Mouse (Mus musculus) testis, postnatal 10 days (tissue): Measurements from ENCODE around the gene Igsf9.
A peak's percentile ranks its signal among the peaks of the same experiment; 100 is the strongest.

ENCODE experiments used
- DNase-seq: peaks from one replicate; pipeline ENCODE4 v3.0.0; 2021; ENCODE audit warnings: low spot score

The Igsf9 gene

GRCm38 (mm10) chr1:172481540-172482280 lies at the start of gene Igsf9:
Igsf9 (plus strand) TSS chr1:172481788.
- DNase-seq = peak; percentile 89

GRCm38 (mm10) chr1:172431836-172432586 lies 49.6 kb upstream of the Igsf9 start:
- DNase-seq = peak; percentile 47

GRCm38 (mm10) chr1:172432587-172432955 lies 49.0 kb upstream of the Igsf9 start:
- peak; percentile 29 for DNase-seq

- DNase-seq = peak; percentile 18
Observed at GRCm38 (mm10) chr1:172433012-172433850, 48.4 kb upstream of the Igsf9 start.

GRCm38 (mm10) chr1:172433851-172434165 lies 47.8 kb upstream of the Igsf9 start:
- peak; percentile 18 for DNase-seq

GRCm38 (mm10) chr1:172436785-172437184 lies 44.8 kb upstream of the Igsf9 start:
- peak; percentile 26 for DNase-seq

- DNase-seq = no peak
Observed at GRCm38 (mm10) chr1:172438621-172439020, 43.0 kb upstream of the Igsf9 start.

GRCm38 (mm10) chr1:172440521-172440920 lies 41.1 kb upstream of the Igsf9 start:
- DNase-seq = no peak

GRCm38 (mm10) chr1:172441935-172442445 lies 39.6 kb upstream of the Igsf9 start:
- peak; percentile 22 for DNase-seq

GRCm38 (mm10) chr1:172450226-172450625 lies 31.4 kb upstream of the Igsf9 start:
- DNase-seq = no peak

GRCm38 (mm10) chr1:172450848-172451470 lies 30.6 kb upstream of the Igsf9 start:
- DNase-seq = no peak

- DNase-seq = no peak
Observed at GRCm38 (mm10) chr1:172452911-172453310, 28.7 kb upstream of the Igsf9 start.

GRCm38 (mm10) chr1:172453810-172454209 lies 27.8 kb upstream of the Igsf9 start:
- no peak for DNase-seq

- no peak for DNase-seq
Observed at GRCm38 (mm10) chr1:172455416-172455815, 26.2 kb upstream of the Igsf9 start.

- DNase-seq = no peak
Observed at GRCm38 (mm10) chr1:172456001-172456677, 25.4 kb upstream of the Igsf9 start.

GRCm38 (mm10) chr1:172457196-172457595 lies 24.4 kb upstream of the Igsf9 start:
- no peak for DNase-seq

- DNase-seq = no peak
Observed at GRCm38 (mm10) chr1:172458041-172458440, 23.5 kb upstream of the Igsf9 start.

GRCm38 (mm10) chr1:172461602-172462001 lies 20.0 kb upstream of the Igsf9 start:
- no peak for DNase-seq

- DNase-seq = no peak
Observed at GRCm38 (mm10) chr1:172462534-172462933, 19.1 kb upstream of the Igsf9 start.

GRCm38 (mm10) chr1:172463387-172464333 lies 17.9 kb upstream of the Igsf9 start:
- DNase-seq = no peak
